Mouse (Mus musculus): ENCODE measurements around the gene Usp30. TPM values are rescaled to one million over a fixed set of nuclear protein-coding genes. Genes with fewer than 3 reads are reported as not detected.
A peak's percentile ranks its signal among the peaks of the same experiment; 100 is the strongest.

The Usp30 gene
- polyA plus RNA-seq, 1 experiment from 2014 or later: 15.8 TPM

DNA sequence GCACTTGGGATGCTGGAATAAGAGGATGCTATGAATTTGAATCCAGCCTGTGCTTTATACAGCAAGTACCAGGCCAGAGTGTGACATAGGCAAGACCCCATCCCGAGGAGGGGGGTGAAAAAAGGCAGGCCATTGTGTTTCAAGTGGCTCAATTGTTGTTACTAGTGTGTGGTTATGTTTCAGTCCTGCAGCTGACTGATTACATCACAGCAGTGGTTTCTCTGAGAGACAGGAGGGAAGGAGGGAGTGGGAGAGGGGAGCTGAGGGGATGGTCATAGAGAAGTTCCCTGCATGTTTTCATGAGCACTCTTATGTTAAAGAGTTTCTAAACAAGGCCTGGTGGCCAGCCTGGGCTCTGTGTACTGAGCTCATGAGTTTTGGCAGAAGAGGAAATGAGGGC lies 37.5 kb downstream of the Usp30 start:
- no peak for ATAC-seq (ENCODE audit: low FRiP score)

DNA sequence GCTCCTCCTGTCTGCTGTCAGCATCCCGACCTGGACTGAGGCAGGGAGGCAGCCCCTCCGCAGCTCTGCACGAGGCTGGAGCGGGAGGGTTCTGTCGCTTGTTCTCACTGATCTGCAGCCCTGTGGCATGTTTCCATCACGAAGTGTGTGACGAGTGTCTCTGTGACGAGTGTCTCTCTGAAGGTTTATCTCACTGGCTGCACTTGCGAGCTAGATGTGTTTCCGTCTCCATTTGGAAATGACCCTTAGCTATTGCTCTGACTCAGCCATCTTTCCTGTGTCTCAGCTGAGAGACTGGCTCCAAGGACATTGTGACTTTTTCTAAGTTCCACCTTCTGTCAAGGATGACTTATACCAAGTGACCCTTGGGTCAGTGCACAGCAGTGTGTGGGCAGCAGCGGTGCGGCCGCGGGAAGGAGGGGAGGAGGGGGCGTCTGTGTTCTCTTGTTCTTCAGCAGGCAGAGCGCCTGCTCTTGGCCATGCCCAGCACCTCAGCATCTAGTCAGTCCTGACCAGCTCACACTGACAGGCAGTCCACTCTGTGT lies 41.2 kb downstream of the Usp30 start:
- H3K36me3 ChIP-seq (replicated peaks): peaks cover 76% of the 10 kb centered on the region
- H3K27me3 ChIP-seq: no peaks in the 10 kb centered on the region
- H3K4me1 ChIP-seq: peaks cover 8% of the 10 kb centered on the region; the same call in 1 of the 2 replicates
- no peaks in the 10 kb centered on the region for H3K9me3 ChIP-seq
- H3K27ac ChIP-seq: no peak overlapping the region
- no peak overlapping the region for H3K9ac ChIP-seq
- H3K4me3 ChIP-seq (replicated peaks): no peak overlapping the region
- WGBS: 92% methylated on average over 16 of the region's 16 CpGs
- no peak for ATAC-seq (ENCODE audit: low FRiP score)
- no peak overlapping the region for H3K4me2 ChIP-seq

More for the DNA sequence above, 37.5 kb downstream of the Usp30 start:
- H3K4me2 ChIP-seq: no peak overlapping the region
- H3K4me1 ChIP-seq: peaks cover 22% of the 10 kb centered on the region
- no peak overlapping the region for H3K27ac ChIP-seq
- peaks cover 40% of the 10 kb centered on the region for H3K36me3 ChIP-seq (replicated peaks)
- H3K4me3 ChIP-seq (replicated peaks): no peak overlapping the region
- no peaks in the 10 kb centered on the region for H3K9me3 ChIP-seq
- WGBS: 63% methylated on average over 1 of the region's 1 CpGs
- H3K27me3 ChIP-seq: 0 out of 2 replicates have a peak, but pooled peaks cover 2% of the 10 kb centered on the region
- H3K9ac ChIP-seq: no peak overlapping the region

DNA sequence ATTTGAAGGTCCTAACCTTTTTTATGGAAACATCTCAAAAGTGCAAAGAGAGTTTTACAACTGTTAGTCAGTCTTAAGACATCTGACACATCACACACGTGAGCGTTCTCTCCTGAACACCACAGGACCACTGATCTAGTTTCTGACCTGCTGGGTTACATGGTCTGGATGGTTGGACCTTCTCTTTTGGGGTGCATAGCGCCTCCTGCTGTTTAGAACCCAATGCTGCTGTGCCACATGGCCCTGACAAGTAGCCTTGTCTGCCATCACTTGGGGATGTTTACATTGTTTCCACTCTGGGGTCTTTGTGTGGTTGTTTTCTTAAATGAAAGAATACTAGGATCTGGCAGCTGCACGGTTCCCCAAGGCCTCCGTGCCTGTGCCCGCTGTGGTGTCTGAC lies 48.1 kb downstream of the Usp30 start:
- Histone ChIP-seq H3K36me3 (replicated peaks) (peaks cover 94% of the 10 kb centered on the region), H3K9ac (no peak overlapping the region), H3K27ac (no peak overlapping the region), H3K9me3 (no peaks in the 10 kb centered on the region), H3K4me2 (no peak overlapping the region), H3K27me3 (no peaks in the 10 kb centered on the region), H3K4me3 (replicated peaks) (no peak overlapping the region), H3K4me1 (no peaks in the 10 kb centered on the region)
- no peak for ATAC-seq (ENCODE audit: low FRiP score)
- 85% methylated on average over 6 of the region's 6 CpGs for WGBS

DNA sequence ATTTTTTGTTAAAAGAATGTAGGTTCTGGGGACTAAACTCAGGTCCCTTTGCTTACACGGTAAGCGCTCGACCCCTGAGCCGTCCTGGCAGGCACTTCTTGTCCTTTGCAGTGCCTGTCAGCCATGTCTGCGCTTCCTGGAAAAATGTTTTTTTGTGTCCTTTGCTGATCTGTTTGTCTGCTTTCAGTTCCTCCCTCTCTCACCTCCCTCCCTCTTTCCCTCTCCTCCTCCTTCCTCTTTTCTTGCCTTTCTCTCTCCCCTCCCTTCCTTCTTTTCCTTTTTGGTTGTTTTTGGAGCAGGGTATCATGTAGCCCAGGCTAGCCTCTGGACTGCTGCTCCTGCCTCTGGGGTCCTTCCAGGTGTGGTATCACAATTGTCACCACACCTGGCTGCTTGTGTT lies 49.8 kb downstream of the Usp30 start:
- H3K4me1 ChIP-seq: no peaks in the 10 kb centered on the region

DNA sequence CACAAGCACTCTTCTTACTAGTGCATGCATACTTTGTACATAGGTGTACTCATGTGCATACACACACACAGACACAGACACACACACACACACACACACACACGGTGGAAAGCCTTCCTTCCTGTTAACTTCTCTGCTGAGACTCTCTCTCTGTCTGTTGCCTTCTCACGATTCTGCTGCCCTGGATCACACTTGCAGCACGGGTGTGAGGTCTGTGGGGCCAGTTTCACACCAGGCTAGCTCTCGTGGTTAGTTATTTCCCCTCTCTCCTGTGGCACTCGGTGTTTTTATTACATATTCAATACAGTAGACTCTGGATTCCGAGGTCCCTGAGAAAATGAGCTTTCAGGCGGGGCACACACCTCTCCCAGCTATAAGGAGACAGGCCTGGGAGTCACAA lies 51.3 kb downstream of the Usp30 start:
- no peak overlapping the region for H3K9ac ChIP-seq
- no peak overlapping the region for H3K4me3 ChIP-seq (replicated peaks)
- H3K4me1 ChIP-seq: no peaks in the 10 kb centered on the region
- H3K36me3 ChIP-seq (replicated peaks): peaks cover 94% of the 10 kb centered on the region
- WGBS: 82% methylated on average over 7 of the region's 7 CpGs
- no peaks in the 10 kb centered on the region for H3K27me3 ChIP-seq
- no peak overlapping the region for H3K27ac ChIP-seq
- ATAC-seq (ENCODE audit: low FRiP score): no peak
- no peak overlapping the region for H3K4me2 ChIP-seq
- H3K9me3 ChIP-seq: no peaks in the 10 kb centered on the region

More for the DNA sequence above, 49.8 kb downstream of the Usp30 start:
- Histone ChIP-seq H3K27me3 (no peaks in the 10 kb centered on the region), H3K27ac (no peak overlapping the region), H3K9ac (no peak overlapping the region), H3K4me2 (no peak overlapping the region), H3K36me3 (replicated peaks) (peaks cover 94% of the 10 kb centered on the region), H3K4me3 (replicated peaks) (no peak overlapping the region), H3K9me3 (no peaks in the 10 kb centered on the region)
- WGBS: 94% methylated on average over 5 of the region's 5 CpGs
- no peak for ATAC-seq (ENCODE audit: low FRiP score)

DNA sequence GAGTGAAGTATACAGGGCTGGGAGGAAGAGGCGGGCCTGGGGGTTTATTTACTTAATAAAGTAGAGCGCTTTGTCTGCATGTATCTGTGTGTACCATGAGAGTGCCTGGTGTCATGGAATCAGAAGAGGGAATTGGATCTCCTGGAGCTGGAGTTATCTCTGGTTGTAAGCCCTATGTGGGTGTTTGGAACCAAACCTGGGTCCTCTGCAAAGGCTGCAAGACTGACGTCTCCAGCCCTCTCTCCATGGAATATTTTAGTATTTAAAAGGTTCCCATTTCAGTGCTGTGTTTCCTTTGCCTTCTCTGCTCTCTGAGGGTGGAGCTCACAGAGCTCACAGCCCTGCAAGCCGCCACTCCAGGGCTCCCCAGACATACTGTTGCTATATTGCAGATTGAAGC lies 54.5 kb downstream of the Usp30 start:
- H3K4me2 ChIP-seq: no peak overlapping the region
- no peaks in the 10 kb centered on the region for H3K9me3 ChIP-seq
- H3K27me3 ChIP-seq: no peaks in the 10 kb centered on the region
- H3K4me3 ChIP-seq (replicated peaks): no peak overlapping the region
- H3K27ac ChIP-seq: no peak overlapping the region
- no peak for ATAC-seq (ENCODE audit: low FRiP score)
- no peak overlapping the region for H3K9ac ChIP-seq
- 87% methylated on average over 4 of the region's 4 CpGs for WGBS
- no peaks in the 10 kb centered on the region for H3K4me1 ChIP-seq
- peaks cover 92% of the 10 kb centered on the region for H3K36me3 ChIP-seq (replicated peaks)

DNA sequence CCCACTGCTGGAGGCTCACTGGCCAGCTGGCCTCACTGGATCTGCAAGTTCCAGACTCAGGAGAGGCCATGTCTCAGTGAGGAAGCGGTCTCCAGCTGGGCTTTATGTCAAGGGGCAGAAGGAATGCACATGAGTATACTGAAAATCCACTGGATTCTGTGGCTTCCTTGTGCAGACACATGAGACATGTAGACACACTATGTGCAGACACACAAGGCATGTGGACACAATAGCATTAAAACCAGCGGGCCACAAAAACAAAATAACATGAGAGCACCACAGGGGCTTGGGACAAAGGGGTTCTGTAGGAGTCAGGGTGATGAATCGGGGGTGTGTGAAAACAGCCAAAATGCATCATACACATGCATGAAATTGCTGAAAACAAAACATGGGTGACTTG lies 60.7 kb downstream of the Usp30 start:
- Histone ChIP-seq H3K27ac (no peak overlapping the region), H3K36me3 (replicated peaks) (peaks cover 47% of the 10 kb centered on the region), H3K27me3 (no peaks in the 10 kb centered on the region), H3K4me3 (replicated peaks) (no peak overlapping the region), H3K9ac (no peak overlapping the region), H3K4me1 (peaks cover 12% of the 10 kb centered on the region), H3K9me3 (no peaks in the 10 kb centered on the region), H3K4me2 (no peak overlapping the region)
- no peak for ATAC-seq (ENCODE audit: low FRiP score)
- WGBS: 94% methylated on average over 3 of the region's 3 CpGs

DNA sequence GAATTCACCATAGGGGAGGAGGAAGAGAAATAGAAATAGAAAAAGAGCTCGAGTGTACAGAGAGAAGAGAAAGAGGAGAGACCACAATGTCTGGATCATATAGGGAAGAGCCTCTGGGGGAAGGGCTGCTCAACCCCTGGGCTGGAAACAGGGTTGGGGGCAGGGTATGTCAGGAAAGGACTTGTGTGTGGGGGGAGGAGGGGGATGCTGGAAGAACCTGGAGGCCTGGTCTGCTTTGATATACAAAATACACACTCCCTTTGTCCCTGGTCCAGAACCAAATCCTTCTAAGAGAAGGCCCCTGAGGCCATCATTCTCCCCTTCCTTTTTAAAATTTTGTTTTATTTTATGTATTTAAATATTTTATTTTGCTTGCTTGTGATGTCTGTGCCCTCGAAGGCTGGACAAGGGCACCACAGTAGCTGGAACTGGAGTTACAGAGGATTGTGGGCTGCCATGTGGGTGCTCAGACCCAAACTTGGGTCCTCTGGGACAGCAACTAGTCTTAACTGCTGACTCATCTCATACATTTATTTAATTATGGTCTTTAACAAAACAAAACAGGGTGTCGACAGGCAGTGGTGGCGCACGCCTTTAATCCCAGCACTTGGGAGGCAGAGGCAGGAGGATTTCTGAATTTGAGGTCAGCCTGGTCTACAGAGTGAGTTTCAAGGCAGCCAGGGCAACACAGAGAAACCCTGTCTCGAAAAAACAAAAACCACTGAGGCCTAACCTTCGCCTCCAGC lies 61.4 kb downstream of the Usp30 start:
- Histone ChIP-seq H3K36me3 (replicated peaks) (peaks cover 41% of the 10 kb centered on the region), H3K4me1 (peaks cover 16% of the 10 kb centered on the region), H3K9me3 (no peaks in the 10 kb centered on the region), H3K4me2 (peak overlapping the region; percentile 96), H3K27me3 (no peaks in the 10 kb centered on the region), H3K4me3 (replicated peaks) (no peak overlapping the region; the same call in 1 of the 2 replicates), H3K9ac (no peak overlapping the region), H3K27ac (no peak overlapping the region)
- ATAC-seq (ENCODE audit: low FRiP score): no peak
- whole genome bisulfite sequencing: 84% methylated on average over 7 of the region's 7 CpGs

DNA sequence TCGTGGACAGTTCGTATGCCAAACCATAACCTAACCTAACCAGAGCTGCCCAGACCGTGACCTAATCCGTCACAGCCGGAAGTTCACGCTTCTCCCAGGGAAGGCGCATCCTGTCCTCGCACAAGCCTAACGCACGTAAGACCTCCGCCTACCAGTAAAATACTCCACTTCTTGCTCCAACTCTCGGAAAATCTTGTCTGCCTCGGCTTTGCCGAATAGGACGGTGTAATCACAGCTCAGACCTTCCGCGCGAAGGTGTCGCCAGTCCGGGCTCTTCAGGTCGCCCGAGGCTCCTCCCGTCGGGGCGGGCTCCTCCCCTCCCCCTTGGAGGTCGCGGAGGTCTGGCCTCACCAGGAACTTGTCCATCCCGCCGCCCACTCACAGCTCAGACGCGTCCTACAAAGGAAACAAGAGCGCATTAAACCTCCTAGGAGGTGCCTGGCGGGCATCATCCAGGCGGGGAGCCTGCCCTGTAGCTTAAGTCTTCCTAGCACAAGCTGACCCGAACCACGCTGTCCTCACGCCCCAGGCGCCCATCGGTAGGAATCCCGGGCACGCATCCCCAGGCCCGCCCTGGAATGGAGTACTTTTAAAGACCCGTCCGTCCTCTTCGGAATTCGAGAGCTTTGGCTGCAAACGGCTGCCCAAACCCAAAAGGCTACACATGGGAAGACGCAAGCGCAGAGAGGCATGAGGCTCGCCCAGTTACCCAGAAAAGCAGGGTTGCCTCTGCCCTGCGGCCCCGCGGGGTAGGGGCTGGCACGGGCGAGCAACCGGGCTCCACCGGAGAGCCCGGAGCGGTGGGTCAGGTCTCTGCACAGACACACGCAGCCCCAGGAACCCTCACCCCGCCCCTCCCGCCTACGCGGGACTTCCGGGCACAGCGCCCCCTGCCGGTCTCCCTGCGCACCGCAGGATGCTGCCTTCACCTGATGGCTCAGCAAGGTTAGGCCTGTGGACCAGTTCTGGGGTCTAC lies 62.4 kb downstream of the Usp30 start, which contains the start of gene Alkbh2:
Gene Alkbh2 (minus strand): TSS at position 845 of the 976 bp plus-strand sequence.
- under 1% methylated on average over 68 of the region's 69 CpGs for WGBS
- Histone ChIP-seq H3K27me3 (no peaks in the 10 kb centered on the region), H3K4me3 (replicated peaks) (peak within 1 kb of the TSS; percentile 65), H3K9me3 (no peaks in the 10 kb centered on the region), H3K4me1 (peaks cover 26% of the 10 kb centered on the region), H3K9ac (peak within 1 kb of the TSS; percentile 72), H3K36me3 (replicated peaks) (peaks cover 31% of the 10 kb centered on the region), H3K27ac (peak within 1 kb of the TSS; percentile 83), H3K4me2 (peak within 1 kb of the TSS; percentile 96)
- peak; percentile 8; the same call in 1 of the 2 replicates for ATAC-seq (ENCODE audit: low FRiP score)

DNA sequence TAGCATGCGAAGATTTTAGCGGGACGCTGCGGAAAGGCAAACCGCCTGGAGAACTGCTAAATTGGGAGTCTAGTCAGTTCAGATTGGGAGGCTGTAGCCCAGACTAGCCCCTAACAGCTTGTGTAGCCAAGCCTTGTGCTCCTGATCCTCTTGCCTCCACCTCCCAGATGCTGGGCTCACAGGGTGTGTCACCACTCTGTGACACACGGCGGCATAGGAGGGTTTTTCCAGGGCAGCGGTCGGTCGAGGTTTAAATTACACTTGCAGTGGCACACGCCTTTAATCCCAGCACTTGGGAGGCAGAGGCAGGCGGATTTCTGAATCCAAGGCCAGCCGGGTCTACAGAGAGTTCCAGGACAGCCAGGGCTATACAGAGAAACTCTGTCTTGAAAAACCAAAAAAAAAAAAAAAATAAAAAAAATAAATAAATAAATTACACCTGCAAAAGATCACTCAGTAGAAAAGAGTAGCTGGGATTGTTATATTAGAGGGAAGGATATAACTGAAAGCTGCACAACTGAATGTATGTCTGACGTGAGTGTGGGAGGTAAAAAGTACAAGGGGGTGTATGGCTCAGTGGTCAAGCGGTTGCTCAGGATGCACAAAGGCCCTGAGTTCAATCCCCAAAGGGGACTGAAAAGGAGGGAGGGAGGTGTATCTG lies 64.4 kb downstream of the Usp30 start:
- peak overlapping the region; percentile 90 for H3K4me3 ChIP-seq (replicated peaks)
- no peak overlapping the region for H3K27ac ChIP-seq
- H3K9ac ChIP-seq: no peak overlapping the region
- no peaks in the 10 kb centered on the region for H3K9me3 ChIP-seq
- peaks cover 38% of the 10 kb centered on the region for H3K4me1 ChIP-seq
- H3K4me2 ChIP-seq: peak overlapping the region; percentile 99
- WGBS: 79% methylated on average over 15 of the region's 15 CpGs
- ATAC-seq (ENCODE audit: low FRiP score): no peak
- no peaks in the 10 kb centered on the region for H3K27me3 ChIP-seq
- H3K36me3 ChIP-seq (replicated peaks): peaks cover 12% of the 10 kb centered on the region; the same call in 1 of the 2 replicates

DNA sequence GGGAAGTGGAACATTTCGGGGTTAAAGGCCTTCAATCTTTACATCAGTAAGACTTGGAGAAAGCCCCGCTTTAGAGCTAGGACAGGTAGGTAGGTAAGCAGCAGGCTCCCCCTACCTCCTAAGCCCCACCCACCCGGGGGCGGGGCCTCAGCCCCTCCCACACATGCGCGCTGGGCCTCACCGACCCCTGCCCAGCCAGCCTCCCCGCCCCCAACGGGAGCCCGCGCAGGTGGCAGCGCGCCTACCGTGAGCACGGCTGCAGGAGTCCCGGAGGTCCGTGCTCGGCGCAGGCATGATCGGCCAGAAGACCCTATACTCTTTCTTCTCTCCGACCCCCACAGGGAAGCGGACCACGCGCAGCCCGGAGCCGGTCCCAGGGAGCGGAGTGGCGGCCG lies 64.9 kb downstream of the Usp30 start, which contains the start of gene Ung:
Gene Ung (plus strand): TSS at position 176 of the 395 bp plus-strand sequence.
- Histone ChIP-seq H3K36me3 (replicated peaks) (peaks cover 8% of the 10 kb centered on the region; the same call in 1 of the 2 replicates), H3K4me3 (replicated peaks) (peak within 1 kb of the TSS; percentile 90), H3K27ac (peak within 1 kb of the TSS; percentile 63; the same call in 1 of the 2 replicates), H3K4me2 (peak within 1 kb of the TSS; percentile 99), H3K4me1 (peaks cover 38% of the 10 kb centered on the region), H3K27me3 (no peaks in the 10 kb centered on the region), H3K9ac (peak within 1 kb of the TSS; percentile 66), H3K9me3 (no peaks in the 10 kb centered on the region)
- peak; percentile 51 for ATAC-seq (ENCODE audit: low FRiP score)
- WGBS: 1% methylated on average over 29 of the region's 29 CpGs

Data from forebrain, embryonic 12.5 days (tissue).